Mouse (Mus musculus): ENCODE measurements around the gene C330007P06Rik. TPM values are rescaled to one million over a fixed set of nuclear protein-coding genes. Genes with fewer than 3 reads are reported as not detected.
A peak's percentile ranks its signal among the peaks of the same experiment; 100 is the strongest.

The C330007P06Rik gene
- polyA plus RNA-seq, 1 experiment from 2014 or later, result 25.1 TPM

- no peak for DNase-seq (ENCODE audit: low spot score)
- H3K4me3 ChIP-seq, result no peak overlapping the region
Measured at GRCm38 (mm10) chrX:36870372-36870771, 3.5 kb downstream of the C330007P06Rik start.

DNA sequence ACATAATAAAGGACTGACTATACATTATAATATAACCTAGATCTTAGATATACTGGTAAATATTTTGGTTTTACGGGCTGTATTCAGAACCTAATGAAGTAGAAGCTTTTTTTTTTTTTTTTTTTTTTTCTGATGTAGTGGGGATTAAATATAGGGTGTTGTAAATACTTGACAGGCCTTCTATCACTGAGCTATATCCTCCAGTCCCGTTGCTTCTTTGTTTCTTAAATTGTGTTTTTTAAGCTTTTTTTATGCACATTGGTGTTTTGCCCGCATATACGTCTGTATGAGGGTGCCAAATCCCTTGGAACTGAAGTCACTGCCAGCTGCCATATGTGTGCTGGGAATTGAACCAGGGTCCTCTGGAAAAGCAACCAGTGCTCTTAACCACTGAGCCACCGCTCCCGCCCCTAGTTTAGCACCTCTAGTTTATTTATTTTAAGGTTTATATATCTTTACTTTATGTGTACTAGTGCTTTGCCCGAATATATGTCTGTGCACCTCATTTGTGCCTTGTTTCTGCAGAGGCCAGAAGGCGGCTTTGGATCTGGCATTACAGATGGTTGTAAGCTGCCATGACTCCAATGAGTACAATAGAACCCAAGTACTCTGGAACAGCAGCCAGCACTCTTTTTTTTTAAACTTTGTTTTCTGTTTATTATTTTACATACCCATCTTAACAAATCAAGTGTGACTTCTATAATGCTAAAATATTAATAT, 9.1 kb downstream of the C330007P06Rik start:
- Histone ChIP-seq H3K9me3 (no peaks in the 10 kb centered on the region), H3K27me3 (ENCODE audit: insufficient read depth, poor library complexity, severe bottlenecking) (no peaks in the 10 kb centered on the region), H3K4me3 (peak overlapping the region; percentile 55), H3K36me3 (no peaks in the 10 kb centered on the region), H3K27ac (peak overlapping the region; percentile 72; the same call in 1 of the 2 replicates), H3K4me1 (replicated peaks) (peaks cover 6% of the 10 kb centered on the region; the same call in 1 of the 2 replicates)
- 54% methylated on average over 8 of the region's 8 CpGs for WGBS
- DNase-seq (ENCODE audit: low spot score), result no peak

More at GRCm38 (mm10) chrX:36870372-36870771, 3.5 kb downstream of the C330007P06Rik start:
- Histone ChIP-seq H3K9me3 (peaks cover 7% of the 10 kb centered on the region; the same call in 1 of the 2 replicates), H3K36me3 (no peaks in the 10 kb centered on the region), H3K27me3 (ENCODE audit: insufficient read depth, poor library complexity, severe bottlenecking) (no peaks in the 10 kb centered on the region), H3K4me1 (replicated peaks) (peaks cover 4% of the 10 kb centered on the region), H3K27ac (no peak overlapping the region)
- WGBS, result 81% methylated on average over 3 of the region's 3 CpGs

GRCm38 (mm10) chrX:36863766-36864608, 9.9 kb downstream of the C330007P06Rik start:
- Histone ChIP-seq H3K27me3 (ENCODE audit: insufficient read depth, poor library complexity, severe bottlenecking) (no peaks in the 10 kb centered on the region), H3K36me3 (0 out of 2 replicates have a peak, but pooled peaks cover 2% of the 10 kb centered on the region), H3K27ac (peak overlapping the region; percentile 80), H3K4me1 (replicated peaks) (peaks cover 6% of the 10 kb centered on the region; the same call in 1 of the 2 replicates), H3K9me3 (no peaks in the 10 kb centered on the region), H3K4me3 (peak overlapping the region; percentile 55)
- WGBS, result 12% methylated on average over 43 of the region's 44 CpGs
- peak; percentile 81 for DNase-seq (ENCODE audit: low spot score)

GRCm38 (mm10) chrX:36852631-36853030, 21.3 kb downstream of the C330007P06Rik start:
- no peak overlapping the region for H3K4me3 ChIP-seq
- DNase-seq (ENCODE audit: low spot score), result no peak
- 90% methylated on average over 8 of the region's 8 CpGs for WGBS

DNA sequence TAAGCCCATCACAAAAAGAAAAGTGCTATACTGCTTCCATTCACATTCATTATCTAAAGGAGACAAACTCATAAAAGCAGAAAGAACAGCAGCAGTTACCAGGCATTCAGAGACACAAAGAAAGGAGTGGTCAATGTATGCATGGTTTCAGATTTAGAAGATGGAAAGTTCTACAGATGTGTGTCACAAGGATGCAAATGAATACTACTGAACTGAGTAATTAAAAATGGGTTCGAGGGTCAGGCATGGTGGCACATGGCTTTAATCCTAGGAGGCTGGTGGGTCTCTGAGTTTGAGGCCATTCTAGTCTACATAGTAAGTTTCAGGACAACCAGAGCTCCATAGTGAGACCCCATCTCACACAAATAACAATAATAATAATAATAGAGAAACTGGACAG, 26.8 kb downstream of the C330007P06Rik start:
- H3K27ac ChIP-seq, result no peak overlapping the region
- no peaks in the 10 kb centered on the region for H3K4me1 ChIP-seq (replicated peaks)
- no peaks in the 10 kb centered on the region for H3K27me3 ChIP-seq (ENCODE audit: insufficient read depth, poor library complexity, severe bottlenecking)
- DNase-seq (ENCODE audit: low spot score), result no peak
- 91% methylated on average over 1 of the region's 1 CpGs for WGBS
- no peak overlapping the region for H3K4me3 ChIP-seq
- H3K36me3 ChIP-seq, result peaks cover 12% of the 10 kb centered on the region; the same call in 1 of the 2 replicates
- H3K9me3 ChIP-seq, result no peaks in the 10 kb centered on the region

More at GRCm38 (mm10) chrX:36852631-36853030, 21.3 kb downstream of the C330007P06Rik start:
- Histone ChIP-seq H3K9me3 (no peaks in the 10 kb centered on the region), H3K27ac (no peak overlapping the region), H3K4me1 (replicated peaks) (no peaks in the 10 kb centered on the region), H3K27me3 (ENCODE audit: insufficient read depth, poor library complexity, severe bottlenecking) (no peaks in the 10 kb centered on the region), H3K36me3 (peaks cover 18% of the 10 kb centered on the region)

GRCm38 (mm10) chrX:36843346-36843990, 30.4 kb downstream of the C330007P06Rik start:
- WGBS, result 76% methylated on average over 4 of the region's 4 CpGs
- no peak overlapping the region for H3K4me3 ChIP-seq
- no peak for DNase-seq (ENCODE audit: low spot score)
- H3K36me3 ChIP-seq, result peaks cover 10% of the 10 kb centered on the region
- no peak overlapping the region for H3K27ac ChIP-seq
- H3K27me3 ChIP-seq (ENCODE audit: insufficient read depth, poor library complexity, severe bottlenecking), result no peaks in the 10 kb centered on the region
- no peaks in the 10 kb centered on the region for H3K9me3 ChIP-seq
- no peaks in the 10 kb centered on the region for H3K4me1 ChIP-seq (replicated peaks)

- H3K9me3 ChIP-seq, result no peaks in the 10 kb centered on the region
- no peak overlapping the region for H3K4me3 ChIP-seq
- H3K27me3 ChIP-seq (ENCODE audit: insufficient read depth, poor library complexity, severe bottlenecking), result no peaks in the 10 kb centered on the region
- no peak overlapping the region for H3K27ac ChIP-seq
- DNase-seq (ENCODE audit: low spot score), result no peak
- H3K4me1 ChIP-seq (replicated peaks), result no peaks in the 10 kb centered on the region
- WGBS, result 89% methylated on average over 6 of the region's 6 CpGs
- peaks cover 3% of the 10 kb centered on the region; the same call in 1 of the 2 replicates for H3K36me3 ChIP-seq
Measured at GRCm38 (mm10) chrX:36841698-36842097, 32.2 kb downstream of the C330007P06Rik start.

DNA sequence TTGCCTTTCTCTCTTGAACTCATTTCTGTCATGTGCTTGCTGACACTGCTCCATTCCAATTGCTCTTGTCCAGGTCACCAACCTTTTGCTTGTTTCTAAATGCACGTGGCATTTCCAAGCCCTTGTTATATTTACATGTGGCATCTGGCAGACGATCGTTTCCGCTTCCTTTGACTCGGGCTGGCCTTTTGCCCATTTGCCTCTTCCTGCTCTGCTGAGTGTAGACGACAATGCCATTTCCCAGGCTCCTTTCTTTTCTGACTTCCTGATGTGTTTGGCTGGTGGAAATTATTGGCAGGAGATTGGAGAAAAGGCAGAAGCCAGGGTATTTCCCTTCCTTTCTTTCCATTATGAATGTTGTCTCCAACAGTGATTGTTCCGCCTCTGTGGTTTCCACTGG, 34.5 kb downstream of the C330007P06Rik start:
- 0 out of 2 replicates have a peak, but pooled peaks cover under 1% of the 10 kb centered on the region for H3K4me1 ChIP-seq (replicated peaks)
- no peak for DNase-seq (ENCODE audit: low spot score)
- 91% methylated on average over 7 of the region's 7 CpGs for WGBS

GRCm38 (mm10) chrX:36837069-36837676, 36.7 kb downstream of the C330007P06Rik start:
- DNase-seq (ENCODE audit: low spot score), result no peak
- peaks cover 8% of the 10 kb centered on the region; the same call in 1 of the 2 replicates for H3K4me1 ChIP-seq (replicated peaks)
- H3K27ac ChIP-seq, result no peak overlapping the region
- H3K36me3 ChIP-seq, result peaks cover 3% of the 10 kb centered on the region; the same call in 1 of the 2 replicates
- H3K4me3 ChIP-seq, result no peak overlapping the region
- 75% methylated on average over 6 of the region's 6 CpGs for WGBS
- H3K27me3 ChIP-seq (ENCODE audit: insufficient read depth, poor library complexity, severe bottlenecking), result no peaks in the 10 kb centered on the region
- H3K9me3 ChIP-seq, result no peaks in the 10 kb centered on the region

More for the DNA sequence above, 34.5 kb downstream of the C330007P06Rik start:
- Histone ChIP-seq H3K9me3 (no peaks in the 10 kb centered on the region), H3K4me3 (no peak overlapping the region), H3K36me3 (peaks cover 3% of the 10 kb centered on the region; the same call in 1 of the 2 replicates), H3K27me3 (ENCODE audit: insufficient read depth, poor library complexity, severe bottlenecking) (no peaks in the 10 kb centered on the region), H3K27ac (no peak overlapping the region)

GRCm38 (mm10) chrX:36833397-36834084, 40.4 kb downstream of the C330007P06Rik start:
- Histone ChIP-seq H3K4me3 (peak overlapping the region; percentile 40), H3K27me3 (ENCODE audit: insufficient read depth, poor library complexity, severe bottlenecking) (no peaks in the 10 kb centered on the region), H3K4me1 (replicated peaks) (peaks cover 8% of the 10 kb centered on the region; the same call in 1 of the 2 replicates), H3K36me3 (no peaks in the 10 kb centered on the region), H3K27ac (peak overlapping the region; percentile 72), H3K9me3 (no peaks in the 10 kb centered on the region)
- 18% methylated on average over 19 of the region's 19 CpGs for WGBS
- DNase-seq (ENCODE audit: low spot score), result peak; percentile 78

DNA sequence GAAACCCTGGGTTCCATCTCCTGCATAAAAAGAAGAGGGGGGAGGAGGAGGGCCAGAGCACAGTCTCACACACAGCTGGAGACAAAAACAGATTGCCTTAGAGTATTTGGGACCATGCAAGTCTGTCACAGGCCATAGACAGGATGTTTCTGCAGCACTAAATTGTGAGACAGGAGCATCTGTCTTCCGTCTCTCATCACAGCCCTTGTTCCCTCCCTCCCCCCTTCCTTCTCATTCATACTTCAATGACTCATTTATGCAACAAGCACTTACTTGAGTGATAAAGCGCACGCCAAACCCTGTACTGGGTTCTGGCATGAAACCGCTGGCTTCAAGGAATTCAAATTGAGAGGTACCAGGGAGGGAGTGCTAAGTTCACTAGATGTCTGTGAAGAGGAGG, 42.3 kb downstream of the C330007P06Rik start:
- Histone ChIP-seq H3K27me3 (ENCODE audit: insufficient read depth, poor library complexity, severe bottlenecking) (no peaks in the 10 kb centered on the region), H3K4me1 (replicated peaks) (peaks cover 8% of the 10 kb centered on the region; the same call in 1 of the 2 replicates), H3K9me3 (no peaks in the 10 kb centered on the region), H3K4me3 (no peak overlapping the region), H3K27ac (no peak overlapping the region), H3K36me3 (no peaks in the 10 kb centered on the region)
- 73% methylated on average over 4 of the region's 4 CpGs for WGBS
- DNase-seq (ENCODE audit: low spot score), result no peak
